Mouse (Mus musculus) activated CD4-positive, CD25-positive, alpha-beta regulatory T cell (primary cell): ENCODE results near the gene Psg23. TPM values are rescaled to one million over a fixed set of nuclear protein-coding genes. Genes with fewer than 3 reads are reported as not detected.

Experiments used
- polyA plus RNA-seq, 2 experiments: library from polyadenylated mRNA; unstranded; fragments of 100-300 nt; shearing (Covaris generic); gene quantifications; one replicate each; pipeline ENCODE4 v1.2.1; 2017

Psg23 gene
- polyA plus RNA-seq: under 1 TPM; 0.11 to 0.14 TPM

DNA sequence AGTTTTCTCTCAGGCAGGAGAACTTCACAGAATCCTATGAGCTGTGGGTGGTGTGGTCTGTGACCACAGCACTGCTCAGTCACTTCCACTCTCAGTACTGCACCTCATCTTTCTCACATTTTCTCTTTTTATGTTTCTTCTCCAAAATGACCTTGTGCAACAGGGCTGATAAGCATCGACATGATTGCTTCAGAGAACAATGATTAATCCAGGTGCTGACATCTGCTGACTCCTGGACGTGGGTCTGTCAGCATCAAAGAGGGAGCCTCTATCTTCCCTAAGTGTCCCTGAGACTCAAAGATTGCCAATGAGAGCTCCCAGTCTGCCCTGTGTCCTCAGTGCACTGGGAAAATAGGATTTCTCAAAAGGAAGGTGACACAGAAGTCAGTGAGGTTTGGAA is at the start of gene Psg23:
TSS of gene Psg23 (minus strand) at position 101 of the 400 bp plus-strand sequence.

GRCm38 (mm10) chr7:18656625-18657024 is 40.3 kb upstream of the Psg23 start, which contains the start of gene Psg21:
Gene Psg21, minus strand, starts transcription at chr7:18656725.

GRCm38 (mm10) chr7:18567205-18567604 is 49.1 kb downstream of the Psg23 start, which contains the start of gene Psg27:
Gene Psg27, minus strand, starts transcription at chr7:18567305.

Other genes starting within 250 kb of the Psg23 start
- under 1 TPM in 1 of 2 experiments, not detected in 1; 0.09 TPM for gene Psg28, start 184.5 kb downstream of the Psg23 start, polyA plus RNA-seq
- gene Psg26, start 132.3 kb downstream of the Psg23 start, polyA plus RNA-seq: under 1 TPM in 1 of 2 experiments, not detected in 1; 0.11 TPM
- gene Psg25, start 84.2 kb downstream of the Psg23 start, polyA plus RNA-seq: not detected
- gene Psg27, start 49.2 kb downstream of the Psg23 start, polyA plus RNA-seq: not detected
- under 1 TPM in 1 of 2 experiments, not detected in 1; 0.17 TPM for gene Psg21, start 40.2 kb upstream of the Psg23 start, polyA plus RNA-seq
- not detected for gene Psg20, start 69.7 kb upstream of the Psg23 start, polyA plus RNA-seq
- gene Psg22, start 101.6 kb upstream of the Psg23 start, polyA plus RNA-seq: not detected
- gene Psg19, start 182.0 kb upstream of the Psg23 start, polyA plus RNA-seq: not detected
- not detected for gene Psg17, start 205.1 kb upstream of the Psg23 start, polyA plus RNA-seq
- gene Mill2, start 223.5 kb upstream of the Psg23 start, polyA plus RNA-seq: under 1 TPM in 1 of 2 experiments, not detected in 1; 0.77 TPM